In genomic region chr16:35465808-35466351, GRCm38 (mm10) we compare ENCODE assay signal across 11 mouse cellular contexts. TPM values are rescaled to one million over a fixed set of nuclear protein-coding genes. Genes with fewer than 3 reads are reported as not detected.
DNase-seq lines count a peak whose midpoint lies in the region; ATAC-seq and TF ChIP-seq lines count a peak whose summit lies in the region.
"Had no signal": no experiment of that assay in that cellular context is flagged by ENCODE, and none has a peak within 500 bp of the region (broad histone marks: within the 10 kb centered on the region; RNA-seq: fewer than 3 reads in every experiment).

No protein-coding gene starts in this region.

- TF ChIP-seq POLR2A in lung, adult 2 months (IDR thresholded peaks at IDR 0.05; ENCODE audit: borderline replicate concordance, extremely low read depth, low read depth, low read length) = no peak

- H3K9me3 ChIP-seq in forebrain, embryonic 14.5 days (replicated peaks; ENCODE audit: control insufficient read depth, low read length) = no peaks in the 10 kb centered on the region
- H3K9me3 ChIP-seq in forebrain, embryonic 12.5 days = no peaks in the 10 kb centered on the region
- H3K9me3 ChIP-seq in heart, embryonic 12.5 days (replicated peaks) = no peaks in the 10 kb centered on the region
- H3K9me3 ChIP-seq: megakaryocyte, embryonic 14.5 days had no signal

- H3K4me1 ChIP-seq in forebrain, embryonic 14.5 days (ENCODE audit: control insufficient read depth, insufficient read depth, low read length) = peaks cover 5% of the 10 kb centered on the region; the same call in 1 of the 2 replicates
- H3K4me1 ChIP-seq in forebrain, embryonic 12.5 days = peaks cover 22% of the 10 kb centered on the region
- H3K4me1 ChIP-seq in lung, adult 2 months (ENCODE audit: control insufficient read depth, insufficient read depth, low read length) = no peaks in the 10 kb centered on the region
- peaks cover 26% of the 10 kb centered on the region for H3K4me1 ChIP-seq in heart, embryonic 12.5 days (replicated peaks)

- no peak overlapping the region for H3K9ac ChIP-seq in forebrain, embryonic 14.5 days (ENCODE audit: low read length)
- H3K9ac ChIP-seq in forebrain, embryonic 12.5 days = no peak overlapping the region
- no peak overlapping the region for H3K9ac ChIP-seq in heart, embryonic 12.5 days

- no peak for TF ChIP-seq CTCF in lung, adult 2 months (IDR thresholded peaks at IDR 0.05; ENCODE audit: insufficient read depth, low read length)

- H3K4me2 ChIP-seq in forebrain, embryonic 14.5 days (ENCODE audit: low read length) = no peak overlapping the region
- no peak overlapping the region for H3K4me2 ChIP-seq in forebrain, embryonic 12.5 days
- H3K4me2 ChIP-seq in heart, embryonic 12.5 days = no peak overlapping the region

- no peaks in the 10 kb centered on the region for H3K27me3 ChIP-seq in forebrain, embryonic 14.5 days (replicated peaks; ENCODE audit: control insufficient read depth, insufficient read depth, low read length)
- no peaks in the 10 kb centered on the region for H3K27me3 ChIP-seq in forebrain, embryonic 12.5 days
- H3K27me3 ChIP-seq in heart, embryonic 12.5 days (replicated peaks) = no peaks in the 10 kb centered on the region
- H3K27me3 ChIP-seq: megakaryocyte, embryonic 14.5 days had no signal

- ATAC-seq in forebrain, embryonic 14.5 days = no peak
- no peak for ATAC-seq in forebrain, embryonic 12.5 days (ENCODE audit: low FRiP score)
- ATAC-seq in heart, embryonic 12.5 days (ENCODE audit: insufficient number of reproducible peaks, low FRiP score) = 0 out of 2 replicates have a peak, but pooled peaks have one; percentile 26
- no peak for ATAC-seq in inflammation-experienced regulatory T-cells, adult 6 months

- H3K4me3 ChIP-seq in forebrain, embryonic 14.5 days (ENCODE audit: low read depth, low read length) = no peak overlapping the region
- H3K4me3 ChIP-seq in forebrain, embryonic 12.5 days (replicated peaks) = no peak overlapping the region
- no peak overlapping the region for H3K4me3 ChIP-seq in lung, adult 2 months (replicated peaks; ENCODE audit: extremely low read depth, low read depth, low read length)
- no peak overlapping the region for H3K4me3 ChIP-seq in heart, embryonic 12.5 days
- H3K4me3 ChIP-seq: megakaryocyte, embryonic 14.5 days had no signal

- no peak overlapping the region for H3K27ac ChIP-seq in forebrain, embryonic 14.5 days (ENCODE audit: low read depth, low read length)
- H3K27ac ChIP-seq in forebrain, embryonic 12.5 days = no peak overlapping the region
- H3K27ac ChIP-seq in heart, embryonic 12.5 days (ENCODE audit: poor library complexity, severe bottlenecking) = peak overlapping the region; percentile 41

- 84% methylated on average over 4 of the region's 4 CpGs for WGBS in forebrain, embryonic 14.5 days
- WGBS in forebrain, embryonic 12.5 days = 86% methylated on average over 4 of the region's 4 CpGs
- 66% methylated on average over 4 of the region's 4 CpGs for WGBS in lung, adult 2 months
- WGBS in heart, embryonic 12.5 days = 66% methylated on average over 4 of the region's 4 CpGs

- peak; percentile 26 for DNase-seq in forebrain, embryonic 14.5 days (ENCODE audit: low spot score)
- DNase-seq in lung, postnatal 10 days = peak; percentile 27
- DNase-seq in lung, adult 2 months = no peak
- DNase-seq in lung, postnatal 36 days = peak; percentile 13
- no peak for DNase-seq in ovary, postnatal 10 days (ENCODE audit: low spot score)
- DNase-seq: retina, postnatal 1 day; thymus, adult 2 months had no signal

- H3K36me3 ChIP-seq in forebrain, embryonic 14.5 days (ENCODE audit: control insufficient read depth, insufficient read depth, low read length) = no peaks in the 10 kb centered on the region
- H3K36me3 ChIP-seq in forebrain, embryonic 12.5 days (replicated peaks) = no peaks in the 10 kb centered on the region; the same call in 1 of the 2 replicates
- peaks cover 30% of the 10 kb centered on the region for H3K36me3 ChIP-seq in heart, embryonic 12.5 days

RNA-seq across cellular contexts. Expression of gene Pdia5, which starts 24.8 kb away (rescaled TPM):
- 5.9 and 7.2 TPM in 2 replicates for polyA plus RNA-seq in forebrain, embryonic 14.5 days (2014; fragmentation: Nextera tagmentation; extraction: Ambion mirVana)
- 15.8 and 17.0 TPM in 2 replicates for polyA plus RNA-seq in forebrain, embryonic 12.5 days (2016; fragmentation: Nextera tagmentation; extraction: Ambion mirVana)
- polyA plus RNA-seq in lung, adult 2 months (2012; rRNA removed) = 10.5 and 11.3 TPM in 2 replicates
- polyA plus RNA-seq in heart, embryonic 12.5 days (2016; fragmentation: Nextera tagmentation; extraction: Ambion mirVana) = 31.6 and 32.9 TPM in 2 replicates
- polyA plus RNA-seq in inflammation-experienced regulatory T-cells, adult 6 months (2017; shearing (Covaris generic)) = under 1 TPM in 1 of 3 experiments, not detected in 2; 0.53 TPM

Comparison
In these comparisons a context has a peak if more than half of its experiments do, and no peak if none do; other contexts are left out.
1. DNase-seq: peak in forebrain, embryonic 14.5 days (single experiment), lung, postnatal 10 days (single experiment) and lung, postnatal 36 days (single experiment); none in lung, adult 2 months (single experiment) and ovary, postnatal 10 days (single experiment).